Mouse (Mus musculus) gastrocnemius, postnatal 10 days (tissue): ENCODE measurements around the gene Ppcdc. TPM values are rescaled to one million over a fixed set of nuclear protein-coding genes. Genes with fewer than 3 reads are reported as not detected.

Source experiments
- DNase-seq: peaks from one replicate; pipeline ENCODE4 v3.0.0; 2021; ENCODE audit warnings: mixed read lengths
- total RNA-seq, 2 experiments: library from RNA; stranded (reverse); gene quantifications; 2 replicates each; pipeline ENCODE4 v1.2.3; 2021

Gene Ppcdc
- total RNA-seq, 2 experiments from 2014 or later: 7.7 to 8.8 TPM

- DNase-seq: no peak
These were observed 85.3 kb downstream of the Ppcdc start for GRCm38 (mm10) chr9:57354377-57355183.

GRCm38 (mm10) chr9:57351277-57351676 lies 88.6 kb downstream of the Ppcdc start:
- DNase-seq: no peak

GRCm38 (mm10) chr9:57345902-57346301 lies 94.0 kb downstream of the Ppcdc start:
- no peak for DNase-seq

- DNase-seq: no peak
These were observed 96.2 kb downstream of the Ppcdc start for GRCm38 (mm10) chr9:57343752-57344151.

GRCm38 (mm10) chr9:57342906-57343474 lies 96.9 kb downstream of the Ppcdc start:
- no peak for DNase-seq

GRCm38 (mm10) chr9:57342186-57342585 lies 97.7 kb downstream of the Ppcdc start:
- DNase-seq: no peak

- DNase-seq: no peak
These were observed 99.6 kb downstream of the Ppcdc start for GRCm38 (mm10) chr9:57340361-57340760.

GRCm38 (mm10) chr9:57339577-57340210 lies 100.2 kb downstream of the Ppcdc start:
- DNase-seq: no peak

- DNase-seq: no peak
These were observed 101.2 kb downstream of the Ppcdc start for GRCm38 (mm10) chr9:57338706-57339105.

Other genes with a start within 250 kb of the Ppcdc start
- gene Trcg1, start 203.6 kb downstream of the Ppcdc start, total RNA-seq: not detected
- 10 to 100 TPM; 10.2 to 12.8 TPM for gene 1700017B05Rik, start 177.5 kb downstream of the Ppcdc start, total RNA-seq
- gene Scamp5, start 27.9 kb upstream of the Ppcdc start, total RNA-seq: 1 to 10 TPM; 6.8 to 8.3 TPM
- gene Rpp25, start 63.9 kb upstream of the Ppcdc start, total RNA-seq: not detected
- gene Cox5a, start 81.2 kb upstream of the Ppcdc start, total RNA-seq: 1,000 to 10,000 TPM in 1 of 2 experiments, 100 to 1,000 TPM in 1; 862 to 1,077 TPM
- gene Fam219b, start 97.4 kb upstream of the Ppcdc start, total RNA-seq: 1 to 10 TPM; 9.1 to 9.2 TPM
- gene Mpi, start 112.6 kb upstream of the Ppcdc start, total RNA-seq: 10 to 100 TPM; 87.2 to 96.9 TPM
- 10 to 100 TPM; 52.5 to 56.3 TPM for gene Scamp2, start 120.8 kb upstream of the Ppcdc start, total RNA-seq
- gene Ulk3, start 149.3 kb upstream of the Ppcdc start, total RNA-seq: 10 to 100 TPM in 1 of 2 experiments, 1 to 10 TPM in 1; 7.6 to 12.2 TPM
- gene Cplx3, start 166.2 kb upstream of the Ppcdc start, total RNA-seq: not detected
- gene Lman1l, start 180.7 kb upstream of the Ppcdc start, total RNA-seq: not detected
- 10 to 100 TPM; 19.3 to 31.7 TPM for gene Csk, start 213.5 kb upstream of the Ppcdc start, total RNA-seq
- under 1 TPM in 1 of 2 experiments, not detected in 1; 0.14 TPM for gene Cyp1a2, start 243.6 kb upstream of the Ppcdc start, total RNA-seq
- under 1 TPM; 0.09 TPM for gene Cyp1a1, start 247.8 kb upstream of the Ppcdc start, total RNA-seq